Mouse (Mus musculus) myocyte (in vitro differentiated cells): ENCODE results near the gene Gm20696.

ENCODE experiments used
- E2F4 ChIP-seq: IDR thresholded peaks from one replicate; pipeline ENCODE4 v1.6.1; 2011; ENCODE audit warnings: mild to moderate bottlenecking, control low read depth, moderate library complexity; ENCODE audit not compliant: insufficient read depth
- MAX ChIP-seq: IDR thresholded peaks from one replicate; pipeline ENCODE4 v1.6.1; 2011; ENCODE audit warnings: low read depth, mild to moderate bottlenecking, control low read depth
- MYOD1 ChIP-seq, 3 experiments: IDR thresholded peaks; one replicate each; pipeline ENCODE4 v1.6.1; 2011; ENCODE audit warnings: control low read depth in 2 of 3, low read depth in 2 of 3, mild to moderate bottlenecking in 2 of 3, moderate library complexity in 1 of 3; ENCODE audit not compliant: insufficient read length in 2 of 3, control insufficient read depth in 1 of 3
- MYOG ChIP-seq, 3 experiments: IDR thresholded peaks; one replicate each; pipeline ENCODE4 v1.6.1; 2011; ENCODE audit warnings: control low read depth in 2 of 3, low read depth in 2 of 3, mild to moderate bottlenecking in 2 of 3; ENCODE audit not compliant: insufficient read length in 2 of 3, control insufficient read depth in 1 of 3, insufficient read depth in 1 of 3
- POLR2A ChIP-seq: IDR thresholded peaks from one replicate; pipeline ENCODE4 v1.6.1; 2011; ENCODE audit warnings: low read depth, mild to moderate bottlenecking, control low read depth, moderate library complexity; ENCODE audit not compliant: insufficient read length
- POLR2AphosphoS2 ChIP-seq: IDR thresholded peaks from one replicate; pipeline ENCODE4 v1.6.1; 2011; ENCODE audit warnings: low read depth, control low read depth; ENCODE audit not compliant: insufficient read length
- REST ChIP-seq: IDR thresholded peaks from one replicate; pipeline ENCODE4 v1.6.1; 2011; ENCODE audit warnings: mild to moderate bottlenecking, control low read depth, moderate library complexity; ENCODE audit not compliant: insufficient read depth, insufficient read length
- SRF ChIP-seq: IDR thresholded peaks from one replicate; pipeline ENCODE4 v1.6.1; 2011; ENCODE audit warnings: low read depth; ENCODE audit not compliant: control insufficient read depth, insufficient read length
- TCF12 ChIP-seq: IDR thresholded peaks from one replicate; pipeline ENCODE4 v1.6.1; 2011; ENCODE audit warnings: mild to moderate bottlenecking, control low read depth; ENCODE audit not compliant: poor library complexity, insufficient read depth, severe bottlenecking
- USF1 ChIP-seq: IDR thresholded peaks from one replicate; pipeline ENCODE4 v1.6.1; 2011; ENCODE audit warnings: low read depth, mild to moderate bottlenecking, control low read depth, moderate library complexity

DNA sequence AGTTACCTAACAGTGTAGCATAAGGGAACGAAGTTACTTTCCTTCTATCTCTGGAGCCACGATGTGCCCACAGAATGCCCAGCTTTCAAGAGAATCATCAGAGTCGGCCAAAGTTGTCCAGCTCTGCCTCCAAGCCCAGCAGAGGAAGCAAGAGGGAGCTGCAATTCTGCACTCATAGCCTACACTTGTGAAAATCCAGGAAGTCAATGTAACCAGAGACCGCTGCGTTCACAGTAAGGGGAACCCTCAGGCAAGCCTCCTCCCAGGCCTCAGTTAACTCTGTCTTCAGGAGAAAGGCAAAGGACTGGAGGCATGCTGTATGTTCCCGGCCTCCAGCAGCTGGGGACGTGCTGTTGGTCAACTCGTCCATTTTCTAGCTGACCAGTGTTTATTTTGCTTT, 693 bp upstream of the Gm20696 start:
- no peak for TF ChIP-seq POLR2A
- TF ChIP-seq POLR2AphosphoS2: no peak
- no peak for TF ChIP-seq TCF12
- no peak for TF ChIP-seq MYOD1 (IDR thresholded peaks at IDR 0.05; ENCODE audit: control insufficient read depth in 1 of 3, insufficient read length in 2 of 3, low read depth in 2 of 3)
- no peak for TF ChIP-seq SRF
- TF ChIP-seq MYOG (IDR thresholded peaks at IDR 0.05; ENCODE audit: control insufficient read depth in 1 of 3, insufficient read depth in 1 of 3, insufficient read length in 2 of 3, low read depth in 2 of 3): no peak
- TF ChIP-seq E2F4: no peak
- no peak for TF ChIP-seq USF1
- TF ChIP-seq REST: no peak
- TF ChIP-seq MAX: no peak
